Mouse (Mus musculus) liver, embryonic 16.5 days (tissue): ENCODE measurements around the gene Abca7. TPM values are rescaled to one million over a fixed set of nuclear protein-coding genes. Genes with fewer than 3 reads are reported as not detected.

Source experiments
- ATAC-seq: fragments of 200-750 bp; cut with Nextera tagmentation; 2 replicates; pipeline ENCODE4 v1.8.0; 2017; ENCODE audit warnings: low read depth, mild to moderate bottlenecking, moderate number of reproducible peaks, moderate library complexity
- H3K27ac ChIP-seq: fragments of 300-500 bp; sonication (generic); 2 replicates; pipeline ENCODE4 v1.5.1; 2014; ENCODE audit warnings: mild to moderate bottlenecking, low read length
- H3K27me3 ChIP-seq: fragments of 300-500 bp; sonication (generic); 2 replicates; pipeline ENCODE4 v1.6.1; 2014; ENCODE audit warnings: low read depth, low read length, mixed read lengths; ENCODE audit not compliant: control insufficient read depth, insufficient read depth
- H3K36me3 ChIP-seq: fragments of 300-500 bp; sonication (generic); 2 replicates; pipeline ENCODE4 v1.6.1; 2014; ENCODE audit warnings: mild to moderate bottlenecking; ENCODE audit not compliant: control insufficient read depth, insufficient read depth
- H3K4me1 ChIP-seq: fragments of 300-500 bp; sonication (generic); 2 replicates; pipeline ENCODE4 v1.6.1; 2014; ENCODE audit warnings: low read depth, low read length, mixed read lengths; ENCODE audit not compliant: control insufficient read depth
- H3K4me2 ChIP-seq: fragments of 300-500 bp; sonication (generic); 2 replicates; pipeline ENCODE4 v1.6.1; 2014; ENCODE audit warnings: low read depth, low read length, mixed read lengths
- H3K4me3 ChIP-seq: fragments of 300-500 bp; sonication (generic); 2 replicates; pipeline ENCODE4 v1.5.1; 2014; ENCODE audit warnings: low read depth, mild to moderate bottlenecking, low read length
- H3K9ac ChIP-seq: fragments of 300-500 bp; sonication (generic); 2 replicates; pipeline ENCODE4 v1.6.1; 2014; ENCODE audit warnings: low read depth, low read length
- H3K9me3 ChIP-seq: fragments of 300-500 bp; sonication (generic); replicated peaks from 2 replicates; pipeline ENCODE4 v1.6.1; 2016; ENCODE audit warnings: low read length; ENCODE audit not compliant: control insufficient read depth
- WGBS: fragments of 180-500 bp; shearing (Covaris S2); extraction: QIAGEN DNeasy Blood & Tissue Kit; methylation state at CpG from one replicate; pipeline ENCODE4 v1.1.7; 2014; ENCODE audit not compliant: insufficient replicate concordance; 5-methylcytosine and 5-hydroxymethylcytosine counted together
- polyA plus RNA-seq: library from polyadenylated mRNA; unstranded; fragments of >200 nt; fragmentation: Nextera tagmentation; extraction: Ambion mirVana; gene quantifications from 2 replicates; pipeline ENCODE4 v1.2.1, GENCODE M21; 2015

The Abca7 gene
- polyA plus RNA-seq, 1 experiment from 2014 or later, result 9.0 TPM

DNA sequence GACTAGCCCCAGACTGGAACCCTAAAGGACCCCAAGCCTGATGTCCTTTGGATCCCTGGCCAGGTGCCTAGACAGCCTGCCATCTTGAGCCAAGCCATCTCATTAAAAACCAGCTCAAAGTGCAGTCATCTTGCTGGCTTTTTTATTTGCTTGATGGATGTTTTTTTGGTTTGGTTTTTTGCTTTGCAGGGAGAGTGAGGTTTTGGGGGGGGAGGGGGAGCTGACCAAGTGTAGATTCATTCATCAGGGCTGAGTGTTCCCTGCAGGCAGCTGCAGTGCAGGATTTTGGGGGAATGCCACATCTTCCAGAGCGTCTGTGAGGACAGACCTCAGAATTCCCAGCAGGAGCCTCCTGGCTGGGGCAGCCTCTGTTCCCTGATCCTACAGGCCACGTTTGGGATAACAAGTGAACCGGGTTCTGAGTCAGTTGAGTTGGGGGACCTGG lies 27.1 kb upstream of the Abca7 start:
- Histone ChIP-seq H3K9me3 (no peaks in the 10 kb centered on the region), H3K4me3 (no peak overlapping the region), H3K4me1 (peaks cover 3% of the 10 kb centered on the region; the same call in 1 of the 2 replicates), H3K27ac (no peak overlapping the region), H3K9ac (no peak overlapping the region), H3K27me3 (peaks cover 35% of the 10 kb centered on the region), H3K4me2 (no peak overlapping the region), H3K36me3 (peaks cover 21% of the 10 kb centered on the region)
- ATAC-seq, result no peak
- WGBS, result 27% methylated on average over 3 of the region's 3 CpGs

DNA sequence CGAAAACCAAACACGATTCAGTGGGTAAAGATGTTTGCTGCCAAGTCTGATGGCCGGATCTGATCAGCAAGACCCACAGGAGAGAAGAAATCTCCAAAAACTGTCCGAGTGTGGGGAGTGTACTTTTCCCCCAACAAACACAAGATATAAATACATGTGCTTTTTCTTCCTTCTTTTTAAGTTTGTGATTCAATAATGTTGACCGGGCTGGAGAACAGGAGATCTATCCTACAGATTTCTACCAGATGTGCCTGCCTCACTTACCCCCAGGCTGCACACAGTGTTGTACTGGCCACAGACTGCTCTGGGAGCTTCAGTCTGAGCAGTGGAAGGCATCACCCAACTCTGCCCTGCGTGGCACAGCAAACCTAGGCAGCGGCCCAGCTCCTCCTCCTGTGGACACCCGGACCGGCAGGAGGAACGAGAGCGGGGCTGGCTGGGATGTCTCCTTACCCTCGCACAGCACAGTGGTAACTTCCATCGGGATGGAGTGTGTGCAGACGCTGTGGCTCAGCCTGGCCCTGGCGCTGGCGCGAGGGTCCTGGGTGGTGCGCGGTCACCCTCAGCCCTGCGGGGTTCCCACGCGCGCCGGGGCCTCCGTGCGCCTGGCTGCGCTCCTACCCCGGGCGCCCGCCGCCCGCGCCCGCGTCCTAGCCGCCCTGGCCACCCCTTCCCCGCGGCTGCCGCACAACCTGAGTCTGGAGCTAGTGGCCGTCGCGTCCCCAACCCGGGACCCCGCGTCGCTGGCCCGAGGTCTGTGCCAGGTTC lies 25.7 kb upstream of the Abca7 start, which contains the start of gene Grin3b:
TSS of gene Grin3b (plus strand) at position 301 of the 768 bp plus-strand sequence.
- Histone ChIP-seq H3K9me3 (no peaks in the 10 kb centered on the region; the same call in none of the 2 replicates), H3K36me3 (peaks cover 16% of the 10 kb centered on the region), H3K4me1 (peaks cover 3% of the 10 kb centered on the region), H3K4me2 (peak within 1 kb of the TSS; percentile 40), H3K9ac (no peak within 1 kb of the TSS), H3K27me3 (peaks cover 35% of the 10 kb centered on the region), H3K4me3 (peak within 1 kb of the TSS; percentile 16), H3K27ac (no peak within 1 kb of the TSS)
- no peak for ATAC-seq
- 9% methylated on average over 33 of the region's 47 CpGs for WGBS

DNA sequence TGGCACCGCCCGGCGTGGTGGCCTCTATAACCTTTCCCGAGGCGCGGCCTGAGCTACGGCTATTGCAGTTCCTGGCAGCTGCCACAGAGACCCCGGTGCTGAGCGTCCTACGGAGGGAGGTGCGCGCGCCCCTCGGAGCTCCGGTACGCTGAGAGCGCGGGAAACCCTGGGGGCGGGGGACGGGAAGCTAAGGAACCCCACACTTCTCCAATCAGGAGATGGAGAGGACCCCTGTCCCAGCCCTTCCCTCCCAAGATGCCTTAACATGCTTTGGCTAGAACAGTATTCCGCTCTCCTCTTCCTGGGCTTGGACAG lies 25.2 kb upstream of the Abca7 start:
- Histone ChIP-seq H3K27me3 (peaks cover 35% of the 10 kb centered on the region), H3K36me3 (peaks cover 16% of the 10 kb centered on the region), H3K9ac (no peak overlapping the region), H3K9me3 (peaks cover 3% of the 10 kb centered on the region), H3K4me1 (peaks cover 3% of the 10 kb centered on the region), H3K4me2 (peak overlapping the region; percentile 40), H3K27ac (no peak overlapping the region), H3K4me3 (peak overlapping the region; percentile 16)
- WGBS, result 7% methylated on average over 21 of the region's 21 CpGs
- no peak for ATAC-seq

DNA sequence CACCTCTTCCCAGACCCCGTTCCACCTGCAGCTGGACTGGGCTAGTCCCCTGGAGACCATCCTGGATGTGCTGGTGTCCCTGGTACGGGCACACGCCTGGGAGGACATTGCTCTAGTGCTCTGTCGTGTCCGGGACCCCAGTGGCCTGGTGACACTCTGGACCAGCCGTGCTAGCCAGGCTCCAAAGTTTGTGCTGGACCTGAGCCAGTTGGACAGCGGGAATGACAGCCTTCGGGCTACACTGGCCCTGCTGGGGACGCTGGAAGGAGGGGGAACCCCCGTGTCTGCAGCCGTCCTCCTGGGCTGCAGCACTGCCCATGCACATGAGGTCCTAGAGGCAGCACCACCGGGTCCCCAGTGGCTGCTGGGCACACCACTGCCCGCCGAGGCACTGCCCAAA lies 23.5 kb upstream of the Abca7 start:
- Histone ChIP-seq H3K27ac (no peak overlapping the region), H3K4me1 (peaks cover 3% of the 10 kb centered on the region), H3K27me3 (peaks cover 35% of the 10 kb centered on the region), H3K4me2 (no peak overlapping the region), H3K9me3 (peaks cover 20% of the 10 kb centered on the region), H3K9ac (no peak overlapping the region), H3K4me3 (no peak overlapping the region), H3K36me3 (peaks cover 26% of the 10 kb centered on the region)
- ATAC-seq, result peak; percentile 48; the same call in 1 of the 2 replicates
- 49% methylated on average over 14 of the region's 14 CpGs for WGBS

DNA sequence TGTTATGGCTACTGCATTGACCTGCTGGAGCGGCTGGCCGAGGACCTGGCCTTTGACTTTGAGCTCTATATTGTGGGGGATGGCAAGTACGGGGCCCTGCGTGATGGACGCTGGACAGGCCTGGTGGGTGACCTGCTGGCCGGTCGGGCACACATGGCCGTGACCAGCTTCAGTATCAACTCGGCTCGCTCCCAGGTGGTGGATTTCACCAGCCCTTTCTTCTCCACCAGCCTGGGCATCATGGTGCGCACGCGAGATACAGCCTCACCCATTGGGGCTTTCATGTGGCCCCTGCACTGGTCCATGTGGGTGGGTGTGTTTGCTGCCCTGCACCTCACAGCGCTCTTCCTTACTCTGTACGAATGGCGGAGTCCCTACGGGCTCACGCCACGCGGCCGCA lies 22.2 kb upstream of the Abca7 start:
- no peak for ATAC-seq
- no peak overlapping the region for H3K27ac ChIP-seq

DNA sequence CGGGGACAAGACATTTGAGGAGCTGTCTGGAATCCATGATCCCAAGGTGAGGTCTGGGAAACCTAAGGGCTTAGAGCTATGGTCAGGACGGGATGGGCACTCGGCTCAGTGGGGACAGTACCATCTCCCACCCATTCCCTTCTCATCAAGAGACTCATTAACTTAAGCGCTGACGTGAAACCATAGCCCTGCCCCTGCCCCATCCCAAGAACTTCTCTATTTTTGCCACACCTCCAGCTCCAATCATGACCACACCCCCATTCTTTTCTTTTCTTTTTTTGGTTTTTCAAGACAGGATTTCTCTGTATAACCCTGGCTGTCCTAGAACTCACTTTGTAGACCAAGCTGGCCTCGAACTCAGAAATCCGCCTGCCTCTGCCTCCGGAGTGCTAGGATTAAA lies 21.6 kb upstream of the Abca7 start:
- H3K9ac ChIP-seq, result no peak overlapping the region
- H3K4me3 ChIP-seq, result no peak overlapping the region
- H3K27me3 ChIP-seq, result peaks cover 29% of the 10 kb centered on the region
- peaks cover 41% of the 10 kb centered on the region for H3K36me3 ChIP-seq
- H3K27ac ChIP-seq, result no peak overlapping the region
- peaks cover 28% of the 10 kb centered on the region for H3K9me3 ChIP-seq
- H3K4me2 ChIP-seq, result no peak overlapping the region
- peaks cover 3% of the 10 kb centered on the region for H3K4me1 ChIP-seq
- 60% methylated on average over 8 of the region's 8 CpGs for WGBS
- no peak for ATAC-seq

More for the DNA sequence above, 22.2 kb upstream of the Abca7 start:
- peaks cover 3% of the 10 kb centered on the region for H3K4me1 ChIP-seq
- no peak overlapping the region for H3K9ac ChIP-seq
- H3K4me3 ChIP-seq, result no peak overlapping the region
- no peak overlapping the region for H3K4me2 ChIP-seq
- peaks cover 35% of the 10 kb centered on the region for H3K27me3 ChIP-seq
- 85% methylated on average over 21 of the region's 21 CpGs for WGBS
- H3K9me3 ChIP-seq, result peaks cover 28% of the 10 kb centered on the region
- peaks cover 39% of the 10 kb centered on the region for H3K36me3 ChIP-seq

DNA sequence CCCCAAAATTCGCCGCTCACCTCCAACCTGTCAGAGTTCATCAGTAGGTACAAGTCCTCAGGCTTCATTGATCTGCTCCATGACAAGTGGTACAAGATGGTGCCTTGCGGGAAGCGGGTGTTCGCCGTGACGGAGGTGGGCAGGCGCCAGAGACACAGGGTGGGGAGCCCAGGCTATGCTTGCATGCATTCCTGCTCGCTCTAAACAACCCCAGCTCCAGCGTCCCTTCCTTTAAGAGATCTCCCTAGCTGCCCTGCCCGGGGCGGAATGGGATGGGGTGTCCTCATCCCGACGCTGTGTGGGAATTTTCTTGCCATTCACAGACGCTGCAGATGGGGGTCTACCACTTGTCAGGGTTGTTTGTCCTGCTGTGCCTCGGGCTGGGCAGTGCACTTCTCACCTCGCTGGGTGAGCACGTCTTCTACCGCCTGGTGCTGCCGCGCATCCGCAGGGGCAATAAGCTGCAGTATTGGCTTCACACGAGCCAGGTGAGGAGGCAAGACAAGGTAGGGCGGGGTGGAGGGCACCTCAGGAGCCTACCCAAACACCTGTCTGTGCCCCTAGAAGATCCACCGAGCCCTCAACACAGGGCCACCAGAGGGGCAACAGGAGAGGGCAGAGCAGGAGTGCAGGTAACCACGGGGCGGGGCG lies 20.1 kb upstream of the Abca7 start:
- no peak overlapping the region for H3K4me2 ChIP-seq
- no peak overlapping the region for H3K27ac ChIP-seq
- no peak overlapping the region for H3K9ac ChIP-seq
- H3K9me3 ChIP-seq, result peaks cover 28% of the 10 kb centered on the region
- H3K27me3 ChIP-seq, result peaks cover 15% of the 10 kb centered on the region
- no peak overlapping the region for H3K4me3 ChIP-seq
- peaks cover 3% of the 10 kb centered on the region for H3K4me1 ChIP-seq
- no peak for ATAC-seq
- WGBS, result 88% methylated on average over 28 of the region's 28 CpGs
- peaks cover 41% of the 10 kb centered on the region for H3K36me3 ChIP-seq

DNA sequence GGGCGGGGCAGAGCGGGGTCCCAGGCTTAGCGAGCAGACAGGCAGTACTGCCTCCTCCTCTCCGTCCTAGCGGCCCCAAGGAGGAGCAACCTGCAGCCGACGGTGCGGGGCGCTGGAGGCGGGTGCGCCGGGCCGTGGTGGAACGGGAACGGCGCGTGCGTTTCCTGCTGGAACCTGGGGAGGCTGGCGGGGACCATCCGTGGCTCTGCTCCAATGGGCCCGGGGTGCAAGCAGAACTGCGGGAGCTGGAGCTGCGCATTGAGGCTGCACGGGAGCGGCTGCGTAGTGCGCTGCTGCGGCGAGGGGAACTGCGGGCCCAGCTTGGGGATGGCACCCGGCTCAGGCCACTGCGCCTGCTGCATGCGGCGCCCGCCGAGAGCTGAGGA lies 19.6 kb upstream of the Abca7 start:
- Histone ChIP-seq H3K9me3 (peaks cover 28% of the 10 kb centered on the region), H3K4me1 (peaks cover 3% of the 10 kb centered on the region), H3K36me3 (peaks cover 41% of the 10 kb centered on the region), H3K9ac (no peak overlapping the region), H3K4me2 (no peak overlapping the region), H3K27ac (no peak overlapping the region), H3K27me3 (peaks cover 10% of the 10 kb centered on the region), H3K4me3 (no peak overlapping the region)
- ATAC-seq, result no peak
- 94% methylated on average over 35 of the region's 36 CpGs for WGBS

DNA sequence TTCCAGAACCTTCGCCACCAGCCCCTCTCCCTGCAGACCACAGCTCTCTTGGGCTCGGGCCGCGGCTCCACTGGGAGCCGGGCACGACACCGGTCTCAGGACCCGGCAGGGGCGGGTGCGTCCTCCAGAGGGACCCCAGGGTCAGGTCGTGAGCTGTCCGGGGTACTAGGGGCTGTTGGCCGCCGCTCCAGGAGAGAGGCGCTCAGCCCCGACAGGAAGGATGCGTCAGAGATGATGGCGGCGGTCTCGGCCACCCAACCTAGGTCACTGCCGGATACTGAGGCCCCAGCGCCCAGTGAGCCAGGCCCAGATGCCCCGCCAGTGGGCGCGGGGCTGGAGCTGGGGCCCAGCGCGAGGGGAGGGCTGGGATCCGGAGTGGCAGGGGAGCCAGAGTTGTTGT lies 19.0 kb upstream of the Abca7 start:
- Histone ChIP-seq H3K4me3 (no peak overlapping the region), H3K9me3 (peaks cover 28% of the 10 kb centered on the region), H3K4me2 (no peak overlapping the region), H3K9ac (no peak overlapping the region), H3K4me1 (peaks cover 4% of the 10 kb centered on the region), H3K27me3 (peaks cover 3% of the 10 kb centered on the region), H3K36me3 (peaks cover 41% of the 10 kb centered on the region), H3K27ac (no peak overlapping the region)
- WGBS, result 93% methylated on average over 28 of the region's 28 CpGs
- ATAC-seq, result no peak
